ENCODE assay signal across 10 mouse cellular contexts in the genomic region with DNA sequence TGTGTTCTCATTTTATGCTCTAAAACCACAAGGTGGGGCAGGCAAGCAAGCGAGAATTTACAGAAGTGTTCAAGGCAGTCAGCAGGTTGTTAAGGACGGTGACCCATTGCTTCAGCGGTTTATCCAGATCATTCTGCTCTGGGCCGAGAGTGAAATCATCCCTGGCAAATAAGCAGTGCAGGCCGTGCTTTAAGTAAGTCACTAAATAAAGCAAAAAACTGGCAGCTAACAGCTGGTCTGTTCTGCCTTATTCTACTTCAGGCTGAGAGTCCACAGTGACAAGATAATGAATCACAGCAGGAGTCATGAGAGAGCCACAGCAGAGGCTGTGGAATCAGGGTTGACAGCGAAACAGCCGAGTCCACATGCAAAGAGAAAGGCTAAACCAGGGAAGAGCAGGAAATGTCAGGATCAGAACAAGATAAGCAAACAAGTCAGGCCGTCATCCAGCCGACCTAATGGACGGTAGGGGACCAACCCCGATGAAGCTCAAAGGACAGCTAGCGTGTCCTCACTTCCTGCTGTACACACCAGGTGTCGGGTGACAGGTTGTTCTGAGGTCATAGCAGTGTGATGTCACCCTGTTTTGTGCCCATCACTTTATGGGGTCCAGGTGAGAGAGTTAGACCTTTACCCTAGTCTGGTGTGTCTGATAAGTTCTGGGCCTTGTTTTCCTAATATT. TPM values are rescaled to one million over a fixed set of nuclear protein-coding genes. Genes with fewer than 3 reads are reported as not detected.
DNase-seq lines count a peak whose midpoint lies in the region; ATAC-seq and TF ChIP-seq lines count a peak whose summit lies in the region.
"Had no signal": no experiment of that assay in that cellular context is flagged by ENCODE, and none has a peak within 500 bp of the region (broad histone marks: within the 10 kb centered on the region; RNA-seq: fewer than 3 reads in every experiment).

No protein-coding gene starts in this region.

- H3K4me1 ChIP-seq in neural tube, embryonic 12.5 days = no peaks in the 10 kb centered on the region
- peaks cover 6% of the 10 kb centered on the region; the same call in 1 of the 2 replicates for H3K4me1 ChIP-seq in intestine, postnatal 0 days (replicated peaks; ENCODE audit: control insufficient read depth, insufficient read depth, low read length)
- peaks cover 3% of the 10 kb centered on the region; the same call in 1 of the 2 replicates for H3K4me1 ChIP-seq in stomach, embryonic 16.5 days (ENCODE audit: control insufficient read depth, insufficient read depth, low read length)
- no peaks in the 10 kb centered on the region for H3K4me1 ChIP-seq in forebrain, postnatal 0 days (ENCODE audit: insufficient read depth)
- H3K4me1 ChIP-seq: limb, embryonic 12.5 days; midbrain, embryonic 12.5 days had no signal

- no peak overlapping the region for H3K4me3 ChIP-seq in gastrocnemius, adult 2 months
- no peak overlapping the region for H3K4me3 ChIP-seq in neural tube, embryonic 12.5 days
- H3K4me3 ChIP-seq in intestine, postnatal 0 days (ENCODE audit: low read depth, low read length) = no peak overlapping the region
- H3K4me3 ChIP-seq in stomach, embryonic 16.5 days (replicated peaks; ENCODE audit: low read length) = no peak overlapping the region
- H3K4me3 ChIP-seq in forebrain, postnatal 0 days (ENCODE audit: low read depth, low read length) = no peak overlapping the region
- H3K4me3 ChIP-seq: limb, embryonic 12.5 days; midbrain, embryonic 12.5 days had no signal

- ATAC-seq in neural tube, embryonic 12.5 days (ENCODE audit: low FRiP score, low read depth) = 0 out of 2 replicates have a peak, but pooled peaks have one; percentile 21
- peak; percentile 76 for ATAC-seq in intestine, postnatal 0 days
- ATAC-seq in stomach, embryonic 16.5 days (ENCODE audit: insufficient read depth, low FRiP score) = peak; percentile 36; the same call in 1 of the 2 replicates
- no peak for ATAC-seq in forebrain, postnatal 0 days

- no peaks in the 10 kb centered on the region for H3K36me3 ChIP-seq in neural tube, embryonic 12.5 days
- no peaks in the 10 kb centered on the region for H3K36me3 ChIP-seq in intestine, postnatal 0 days (ENCODE audit: control insufficient read depth, insufficient read depth)
- no peaks in the 10 kb centered on the region for H3K36me3 ChIP-seq in stomach, embryonic 16.5 days (ENCODE audit: control insufficient read depth, insufficient read depth, low read length)
- H3K36me3 ChIP-seq in forebrain, postnatal 0 days (ENCODE audit: insufficient read depth) = no peaks in the 10 kb centered on the region
- H3K36me3 ChIP-seq: limb, embryonic 12.5 days; midbrain, embryonic 12.5 days had no signal

- H3K9ac ChIP-seq in neural tube, embryonic 12.5 days = no peak overlapping the region
- H3K9ac ChIP-seq in intestine, postnatal 0 days (ENCODE audit: low read depth, low read length) = no peak overlapping the region
- H3K9ac ChIP-seq in stomach, embryonic 16.5 days (ENCODE audit: low read length) = no peak overlapping the region
- H3K9ac ChIP-seq in forebrain, postnatal 0 days = no peak overlapping the region
- H3K9ac ChIP-seq: limb, embryonic 12.5 days; midbrain, embryonic 12.5 days had no signal

- no peak overlapping the region for H3K4me2 ChIP-seq in neural tube, embryonic 12.5 days (replicated peaks)
- H3K4me2 ChIP-seq in intestine, postnatal 0 days (replicated peaks; ENCODE audit: low read depth) = peak overlapping the region; percentile 35; the same call in 1 of the 2 replicates
- no peak overlapping the region for H3K4me2 ChIP-seq in stomach, embryonic 16.5 days (ENCODE audit: low read depth, low read length)
- no peak overlapping the region for H3K4me2 ChIP-seq in forebrain, postnatal 0 days (ENCODE audit: low read depth)
- H3K4me2 ChIP-seq: limb, embryonic 12.5 days; midbrain, embryonic 12.5 days had no signal

- 62% methylated on average over 13 of the region's 13 CpGs for WGBS in neural tube, embryonic 12.5 days
- 20% methylated on average over 13 of the region's 13 CpGs for WGBS in intestine, postnatal 0 days
- 22% methylated on average over 13 of the region's 13 CpGs for WGBS in stomach, embryonic 16.5 days
- WGBS in forebrain, postnatal 0 days = 64% methylated on average over 13 of the region's 13 CpGs

- no peak for DNase-seq in gastrocnemius, adult 2 months
- DNase-seq in gastrocnemius, postnatal 10 days = no peak
- no peak for DNase-seq in neural tube, embryonic 10.5 days (ENCODE audit: extremely low spot score, low spot score)
- no peak for DNase-seq in forebrain, postnatal 0 days
- DNase-seq in heart, postnatal 14 days = no peak

- no peaks in the 10 kb centered on the region for H3K27me3 ChIP-seq in neural tube, embryonic 12.5 days (replicated peaks)
- no peaks in the 10 kb centered on the region for H3K27me3 ChIP-seq in intestine, postnatal 0 days (replicated peaks; ENCODE audit: control insufficient read depth, insufficient read depth, low read length)
- no peaks in the 10 kb centered on the region for H3K27me3 ChIP-seq in stomach, embryonic 16.5 days (ENCODE audit: control insufficient read depth, insufficient read depth, low read length)
- no peaks in the 10 kb centered on the region for H3K27me3 ChIP-seq in forebrain, postnatal 0 days (ENCODE audit: insufficient read depth, low read length)
- H3K27me3 ChIP-seq: limb, embryonic 12.5 days; midbrain, embryonic 12.5 days had no signal

- H3K27ac ChIP-seq in gastrocnemius, adult 2 months = peak overlapping the region; percentile 70
- H3K27ac ChIP-seq in neural tube, embryonic 12.5 days = no peak overlapping the region
- no peak overlapping the region for H3K27ac ChIP-seq in intestine, postnatal 0 days (ENCODE audit: low read depth, low read length)
- no peak overlapping the region; the same call in 1 of the 2 replicates for H3K27ac ChIP-seq in stomach, embryonic 16.5 days (ENCODE audit: low read length)
- no peak overlapping the region for H3K27ac ChIP-seq in forebrain, postnatal 0 days (ENCODE audit: low read depth, low read length)
- H3K27ac ChIP-seq: limb, embryonic 12.5 days; midbrain, embryonic 12.5 days had no signal

- TF ChIP-seq CTCF in gastrocnemius, adult 2 months (IDR thresholded peaks at IDR 0.05) = no peak
- peak; percentile 37 for TF ChIP-seq CTCF in intestine, postnatal 0 days (IDR thresholded peaks at IDR 0.05; ENCODE audit: low read depth)
- no peak for TF ChIP-seq CTCF in forebrain, postnatal 0 days (IDR thresholded peaks at IDR 0.05; ENCODE audit: low read depth)

- intact Hi-C loops in gastrocnemius, adult 2 months (cut with DNase I) = no loop called here
- intact Hi-C loops in heart, postnatal 14 days (cut with DNase I) = no loop called here

- no peaks in the 10 kb centered on the region for H3K9me3 ChIP-seq in neural tube, embryonic 12.5 days
- no peaks in the 10 kb centered on the region for H3K9me3 ChIP-seq in intestine, postnatal 0 days (ENCODE audit: control insufficient read depth)
- H3K9me3 ChIP-seq in stomach, embryonic 16.5 days (replicated peaks; ENCODE audit: control insufficient read depth, low read length) = no peaks in the 10 kb centered on the region
- no peaks in the 10 kb centered on the region for H3K9me3 ChIP-seq in forebrain, postnatal 0 days (ENCODE audit: low read length)
- H3K9me3 ChIP-seq: limb, embryonic 12.5 days; midbrain, embryonic 12.5 days had no signal

RNA-seq across cellular contexts. Expression of a gene that starts 4.9 kb away (rescaled TPM):
- not detected for total RNA-seq in gastrocnemius, adult 2 months (2021)
- under 1 TPM; 0.14 to 0.19 TPM for total RNA-seq in gastrocnemius, postnatal 10 days (2021)
- polyA plus RNA-seq in neural tube, embryonic 12.5 days (2016; fragmentation: Nextera tagmentation; extraction: Ambion mirVana) = 0.13 TPM in 1 of 2 replicates, not detected in the other
- polyA plus RNA-seq in intestine, postnatal 0 days (2015; fragmentation: Nextera tagmentation; extraction: Ambion mirVana) = 0.16 and 0.41 TPM in 2 replicates
- polyA plus RNA-seq in stomach, embryonic 16.5 days (2015; fragmentation: Nextera tagmentation; extraction: Ambion mirVana) = 0.92 and 0.93 TPM in 2 replicates
- total RNA-seq in forebrain, postnatal 0 days (2014; rRNA removed) = 0.08 TPM in 1 of 2 replicates, not detected in the other
- not detected in 2 replicates for polyA plus RNA-seq in forebrain, postnatal 0 days (2015; fragmentation: Nextera tagmentation; extraction: Ambion mirVana)
- total RNA-seq in heart, postnatal 14 days (2021) = 1 to 10 TPM in 1 of 2 experiments, under 1 TPM in 1; 0.79 to 1.7 TPM
- polyA plus RNA-seq: midbrain, embryonic 12.5 days had no signal

RNA-seq across cellular contexts. Expression of a gene that starts 44.5 kb away (rescaled TPM):
- total RNA-seq in gastrocnemius, adult 2 months (2021) = 10 to 100 TPM in 1 of 2 experiments, 1 to 10 TPM in 1; 6.9 to 11.8 TPM
- total RNA-seq in gastrocnemius, postnatal 10 days (2021) = 10 to 100 TPM in 1 of 2 experiments, 1 to 10 TPM in 1; 9.3 to 14.2 TPM
- polyA plus RNA-seq in neural tube, embryonic 12.5 days (2016; fragmentation: Nextera tagmentation; extraction: Ambion mirVana) = 12.1 and 13.4 TPM in 2 replicates
- polyA plus RNA-seq in intestine, postnatal 0 days (2015; fragmentation: Nextera tagmentation; extraction: Ambion mirVana) = 4.5 and 5.7 TPM in 2 replicates
- polyA plus RNA-seq in stomach, embryonic 16.5 days (2015; fragmentation: Nextera tagmentation; extraction: Ambion mirVana) = 10.0 and 10.5 TPM in 2 replicates
- 39.4 and 41.6 TPM in 2 replicates for total RNA-seq in forebrain, postnatal 0 days (2014; rRNA removed)
- 4.5 and 6.8 TPM in 2 replicates for polyA plus RNA-seq in forebrain, postnatal 0 days (2015; fragmentation: Nextera tagmentation; extraction: Ambion mirVana)
- 10 to 100 TPM; 20.5 to 21.4 TPM for total RNA-seq in heart, postnatal 14 days (2021)
